ENCODE assay signal across 8 mouse cellular contexts in genomic region chr4:140037784-140038387, GRCm38 (mm10).
DNase-seq lines count a peak whose midpoint lies in the region; ATAC-seq lines count a peak whose summit lies in the region.

No protein-coding gene starts in this region.

- peaks cover 57% of the 10 kb centered on the region for H3K27me3 ChIP-seq in embryonic facial prominence, embryonic 12.5 days
- H3K27me3 ChIP-seq in heart, embryonic 13.5 days (replicated peaks), result peaks cover 80% of the 10 kb centered on the region
- peaks cover 9% of the 10 kb centered on the region for H3K27me3 ChIP-seq in midbrain, embryonic 11.5 days (ENCODE audit: control insufficient read depth, insufficient read depth, low read length)
- H3K27me3 ChIP-seq in stomach, embryonic 16.5 days (ENCODE audit: control insufficient read depth, insufficient read depth, low read length), result peaks cover 25% of the 10 kb centered on the region

- no peak overlapping the region for H3K9ac ChIP-seq in embryonic facial prominence, embryonic 12.5 days
- no peak overlapping the region for H3K9ac ChIP-seq in heart, embryonic 13.5 days
- H3K9ac ChIP-seq in midbrain, embryonic 11.5 days (ENCODE audit: low read length), result 0 out of 2 replicates have a peak overlapping the region, but pooled peaks have one; percentile 1
- 0 out of 2 replicates have a peak overlapping the region, but pooled peaks have one; percentile 20 for H3K9ac ChIP-seq in stomach, embryonic 16.5 days (ENCODE audit: low read length)

- 3% methylated on average over 13 of the region's 13 CpGs for WGBS in embryonic facial prominence, embryonic 12.5 days
- WGBS in heart, embryonic 13.5 days, result 3% methylated on average over 13 of the region's 13 CpGs
- 1% methylated on average over 12 of the region's 13 CpGs for WGBS in midbrain, embryonic 11.5 days
- WGBS in stomach, embryonic 16.5 days, result under 1% methylated on average over 13 of the region's 13 CpGs

- peak overlapping the region; percentile 19 for H3K4me2 ChIP-seq in embryonic facial prominence, embryonic 12.5 days (replicated peaks)
- peak overlapping the region; percentile 31 for H3K4me2 ChIP-seq in heart, embryonic 13.5 days
- H3K4me2 ChIP-seq in midbrain, embryonic 11.5 days, result peak overlapping the region; percentile 19; the same call in 1 of the 2 replicates
- H3K4me2 ChIP-seq in stomach, embryonic 16.5 days (ENCODE audit: low read depth, low read length), result peak overlapping the region; percentile 22

- H3K4me1 ChIP-seq in embryonic facial prominence, embryonic 12.5 days, result peaks cover 21% of the 10 kb centered on the region
- peaks cover 10% of the 10 kb centered on the region for H3K4me1 ChIP-seq in heart, embryonic 13.5 days
- peaks cover 20% of the 10 kb centered on the region for H3K4me1 ChIP-seq in midbrain, embryonic 11.5 days (ENCODE audit: control insufficient read depth, insufficient read depth, low read length)
- H3K4me1 ChIP-seq in stomach, embryonic 16.5 days (ENCODE audit: control insufficient read depth, insufficient read depth, low read length), result peaks cover 16% of the 10 kb centered on the region

- H3K36me3 ChIP-seq in embryonic facial prominence, embryonic 12.5 days, result no peaks in the 10 kb centered on the region
- no peaks in the 10 kb centered on the region for H3K36me3 ChIP-seq in heart, embryonic 13.5 days
- no peaks in the 10 kb centered on the region for H3K36me3 ChIP-seq in midbrain, embryonic 11.5 days (ENCODE audit: control insufficient read depth, insufficient read depth, low read length)
- no peaks in the 10 kb centered on the region for H3K36me3 ChIP-seq in stomach, embryonic 16.5 days (ENCODE audit: control insufficient read depth, insufficient read depth, low read length)

- DNase-seq in cerebellum, postnatal 14 days, result peak; percentile 43 to 58
- DNase-seq in cerebellum, adult 9-10 months, result no peak
- DNase-seq in kidney, postnatal 10 days, result peak; percentile 50
- DNase-seq in midbrain, embryonic 11.5 days (ENCODE audit: low spot score, missing footprints), result no peak
- no peak for DNase-seq in spleen, adult 18-20 months

- no peak overlapping the region for H3K27ac ChIP-seq in embryonic facial prominence, embryonic 12.5 days
- no peak overlapping the region for H3K27ac ChIP-seq in heart, embryonic 13.5 days (replicated peaks)
- no peak overlapping the region for H3K27ac ChIP-seq in midbrain, embryonic 11.5 days (ENCODE audit: low read depth, low read length)
- H3K27ac ChIP-seq in stomach, embryonic 16.5 days (ENCODE audit: low read length), result no peak overlapping the region

- H3K9me3 ChIP-seq in embryonic facial prominence, embryonic 12.5 days, result peaks cover 12% of the 10 kb centered on the region; the same call in 1 of the 2 replicates
- peaks cover 7% of the 10 kb centered on the region; the same call in 1 of the 2 replicates for H3K9me3 ChIP-seq in heart, embryonic 13.5 days
- no peaks in the 10 kb centered on the region; the same call in 1 of the 2 replicates for H3K9me3 ChIP-seq in midbrain, embryonic 11.5 days (ENCODE audit: control insufficient read depth, low read length)
- no peaks in the 10 kb centered on the region for H3K9me3 ChIP-seq in stomach, embryonic 16.5 days (replicated peaks; ENCODE audit: control insufficient read depth, low read length)

- ATAC-seq in embryonic facial prominence, embryonic 12.5 days (ENCODE audit: insufficient number of reproducible peaks, insufficient read depth, low FRiP score, low TSS enrichment), result no peak
- no peak for ATAC-seq in heart, embryonic 13.5 days (ENCODE audit: extremely low read depth, insufficient number of reproducible peaks, low FRiP score, low TSS enrichment)
- ATAC-seq in midbrain, embryonic 11.5 days (ENCODE audit: low FRiP score), result peak; percentile 70
- peak; percentile 47; the same call in 1 of the 2 replicates for ATAC-seq in stomach, embryonic 16.5 days (ENCODE audit: insufficient read depth, low FRiP score)

- no peak overlapping the region for H3K4me3 ChIP-seq in embryonic facial prominence, embryonic 12.5 days
- H3K4me3 ChIP-seq in heart, embryonic 13.5 days, result no peak overlapping the region
- H3K4me3 ChIP-seq in midbrain, embryonic 11.5 days (ENCODE audit: low read depth, low read length), result no peak overlapping the region
- peak overlapping the region; percentile 8; the same call in 1 of the 2 replicates for H3K4me3 ChIP-seq in stomach, embryonic 16.5 days (replicated peaks; ENCODE audit: low read length)

Comparison
In these comparisons a context has a peak if more than half of its experiments do, and no peak if none do; other contexts are left out.
1. DNase-seq: peak in cerebellum, postnatal 14 days (2 of 2) and kidney, postnatal 10 days (single experiment); none in cerebellum, adult 9-10 months (single experiment), midbrain, embryonic 11.5 days (single experiment) and spleen, adult 18-20 months (0 of 2).
2. ATAC-seq: peak in midbrain, embryonic 11.5 days (single experiment) and stomach, embryonic 16.5 days (single experiment); none in embryonic facial prominence, embryonic 12.5 days (single experiment) and heart, embryonic 13.5 days (single experiment).
3. H3K9ac ChIP-seq: peak in midbrain, embryonic 11.5 days (single experiment) and stomach, embryonic 16.5 days (single experiment); none in embryonic facial prominence, embryonic 12.5 days (single experiment) and heart, embryonic 13.5 days (single experiment).
4. Peak in every context shown above with its lines, with median percentiles within 50 percentile points of each other: H3K4me2 ChIP-seq.